Mouse (Mus musculus) subcutaneous adipose tissue, adult 2 months (tissue): Measurements from ENCODE around the gene Ifnlr1. TPM values are rescaled to one million over a fixed set of nuclear protein-coding genes. Genes with fewer than 3 reads are reported as not detected.

Source experiments
- polyA plus RNA-seq: library from polyadenylated mRNA; depleted of rRNA; stranded (reverse); fragments of >200 nt; gene quantifications from 2 replicates; pipeline ENCODE4 v1.2.3, GENCODE M21; 2012; ENCODE audit warnings: low replicate concordance; rRNA removed

The Ifnlr1 gene
- 0.14 and 5.1 TPM in 2 replicates for polyA plus RNA-seq

DNA sequence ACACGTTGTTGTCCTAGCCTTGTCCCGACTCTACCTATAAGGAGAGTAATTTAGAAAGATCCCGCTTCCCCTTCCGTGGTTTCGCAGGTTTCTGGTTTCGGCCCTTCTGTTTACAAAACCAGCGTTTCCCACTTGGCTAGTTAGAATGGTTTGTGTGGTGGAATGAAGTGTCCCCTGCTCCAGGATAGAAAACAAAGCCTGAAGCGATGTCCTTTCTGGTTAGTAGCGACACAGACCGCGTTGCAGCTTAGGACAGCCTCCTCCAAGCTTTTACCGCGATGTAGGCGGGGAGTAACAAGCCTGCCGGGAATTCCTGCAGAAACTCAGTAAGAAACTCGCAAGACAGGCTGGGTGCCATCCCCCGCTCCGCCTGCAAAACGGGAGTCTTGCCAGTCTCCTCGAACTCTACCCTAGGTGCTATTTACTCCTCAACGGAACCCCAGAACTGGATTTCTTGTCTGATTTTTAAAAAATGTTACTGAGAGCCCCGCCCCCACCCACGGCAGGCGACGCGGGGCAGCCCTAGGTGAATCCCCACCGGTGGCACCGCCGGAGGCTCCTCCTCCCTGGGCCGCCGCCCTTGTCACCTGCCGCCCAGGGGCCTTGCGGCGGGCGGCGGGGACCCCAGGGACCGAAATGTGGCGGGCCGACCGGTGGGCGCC is at the start of gene Ifnlr1:
Ifnlr1 (plus strand) TSS at position 382 of the 662 bp plus-strand sequence.

GRCm38 (mm10) chr4:135727817-135728216 is 41.7 kb downstream of the Ifnlr1 start, which contains the start of gene Il22ra1:
Gene Il22ra1, plus strand, starts transcription at chr4:135728172.

Other genes with a start within 250 kb of the Ifnlr1 start
- 0.16 TPM in 1 of 2 replicates, not detected in the other for gene Stpg1, start 191.5 kb upstream of the Ifnlr1 start, polyA plus RNA-seq
- gene Nipal3, start 191.2 kb upstream of the Ifnlr1 start, polyA plus RNA-seq: 10.5 and 25.0 TPM in 2 replicates
- 0.63 TPM in 1 of 2 replicates, not detected in the other for gene Grhl3, start 112.7 kb upstream of the Ifnlr1 start, polyA plus RNA-seq
- gene Il22ra1, start 41.9 kb downstream of the Ifnlr1 start, polyA plus RNA-seq: 0.24 and 1.9 TPM in 2 replicates
- gene Myom3, start 73.4 kb downstream of the Ifnlr1 start, polyA plus RNA-seq: 0.44 and 2.4 TPM in 2 replicates
- 38.8 and 103 TPM in 2 replicates for gene Srsf10, start 169.5 kb downstream of the Ifnlr1 start, polyA plus RNA-seq
- 27.5 and 32.9 TPM in 2 replicates for gene Pnrc2, start 187.6 kb downstream of the Ifnlr1 start, polyA plus RNA-seq
- gene Cnr2, start 209.1 kb downstream of the Ifnlr1 start, polyA plus RNA-seq: 1.5 and 1.8 TPM in 2 replicates
- gene Fuca1, start 234.4 kb downstream of the Ifnlr1 start, polyA plus RNA-seq: 78.3 and 121 TPM in 2 replicates